Mouse (Mus musculus): ENCODE results near the gene Rpgrip1l. TPM values are rescaled to one million over a fixed set of nuclear protein-coding genes. Genes with fewer than 3 reads are reported as not detected.

Rpgrip1l gene
- polyA plus RNA-seq (2015; fragmentation: Nextera tagmentation; extraction: Ambion mirVana) = 4.2 and 4.8 TPM in 2 replicates

GRCm38 (mm10) chr8:91312835-91313832, at the start of gene Rpgrip1l, which contains the start of gene Fto:
Gene Rpgrip1l (minus strand): TSS chr8:91313262.
Gene Fto (plus strand): TSS chr8:91313525.
- Histone ChIP-seq H3K9me3 (replicated peaks) (no peaks in the 10 kb centered on the region), H3K27ac (peak within 1 kb of the TSS; percentile 32), H3K27me3 (no peaks in the 10 kb centered on the region), H3K9ac (peak within 1 kb of the TSS; percentile 85), H3K4me3 (replicated peaks) (peak within 1 kb of the TSS; percentile 80), H3K36me3 (no peaks in the 10 kb centered on the region), H3K4me2 (peak within 1 kb of the TSS; percentile 82), H3K4me1 (replicated peaks) (peaks cover 36% of the 10 kb centered on the region)
- DNase-seq = peak; percentile 94
- ATAC-seq (ENCODE audit: low read depth) = peak; percentile 98
- under 1% methylated on average over 59 of the region's 59 CpGs for WGBS (ENCODE audit: insufficient replicate concordance)

GRCm38 (mm10) chr8:91360644-91361357, 47.7 kb upstream of the Rpgrip1l start:
- 50% methylated on average over 10 of the region's 10 CpGs for WGBS (ENCODE audit: insufficient replicate concordance)
- ATAC-seq (ENCODE audit: low read depth) = no peak
- Histone ChIP-seq H3K4me2 (no peak overlapping the region), H3K36me3 (no peaks in the 10 kb centered on the region), H3K4me1 (replicated peaks) (peaks cover 31% of the 10 kb centered on the region), H3K27ac (no peak overlapping the region), H3K9ac (no peak overlapping the region), H3K9me3 (replicated peaks) (no peaks in the 10 kb centered on the region), H3K4me3 (replicated peaks) (no peak overlapping the region), H3K27me3 (no peaks in the 10 kb centered on the region)
- no peak for DNase-seq

- H3K36me3 ChIP-seq = no peaks in the 10 kb centered on the region
- H3K4me3 ChIP-seq (replicated peaks) = no peak overlapping the region
- H3K4me2 ChIP-seq = no peak overlapping the region
- no peak for DNase-seq
- H3K27me3 ChIP-seq = no peaks in the 10 kb centered on the region
- no peaks in the 10 kb centered on the region for H3K9me3 ChIP-seq (replicated peaks)
- 68% methylated on average over 9 of the region's 9 CpGs for WGBS (ENCODE audit: insufficient replicate concordance)
- no peak overlapping the region for H3K27ac ChIP-seq
- ATAC-seq (ENCODE audit: low read depth) = no peak
- peaks cover 38% of the 10 kb centered on the region for H3K4me1 ChIP-seq (replicated peaks)
- no peak overlapping the region for H3K9ac ChIP-seq
Observed at GRCm38 (mm10) chr8:91359511-91359910, 46.4 kb upstream of the Rpgrip1l start.

- Histone ChIP-seq H3K27ac (no peak overlapping the region; the same call in 1 of the 2 replicates), H3K4me3 (replicated peaks) (no peak overlapping the region), H3K9ac (no peak overlapping the region), H3K9me3 (replicated peaks) (no peaks in the 10 kb centered on the region), H3K36me3 (no peaks in the 10 kb centered on the region), H3K4me2 (no peak overlapping the region), H3K4me1 (replicated peaks) (peaks cover 45% of the 10 kb centered on the region), H3K27me3 (no peaks in the 10 kb centered on the region)
- ATAC-seq (ENCODE audit: low read depth) (no peak), DNase-seq (no peak)
- WGBS (ENCODE audit: insufficient replicate concordance) = 60% methylated on average over 5 of the region's 5 CpGs
Observed at GRCm38 (mm10) chr8:91358016-91358415, 45.0 kb upstream of the Rpgrip1l start.

GRCm38 (mm10) chr8:91357493-91358014, 44.5 kb upstream of the Rpgrip1l start:
- H3K27me3 ChIP-seq = no peaks in the 10 kb centered on the region
- 51% methylated on average over 4 of the region's 4 CpGs for WGBS (ENCODE audit: insufficient replicate concordance)
- no peaks in the 10 kb centered on the region for H3K9me3 ChIP-seq (replicated peaks)
- H3K4me3 ChIP-seq (replicated peaks) = no peak overlapping the region
- no peak overlapping the region for H3K9ac ChIP-seq
- H3K4me2 ChIP-seq = no peak overlapping the region
- no peak for DNase-seq
- H3K27ac ChIP-seq = no peak overlapping the region
- H3K36me3 ChIP-seq = no peaks in the 10 kb centered on the region
- no peak for ATAC-seq (ENCODE audit: low read depth)
- peaks cover 50% of the 10 kb centered on the region for H3K4me1 ChIP-seq (replicated peaks)

- no peak overlapping the region for H3K4me3 ChIP-seq (replicated peaks)
- H3K4me1 ChIP-seq (replicated peaks) = peaks cover 58% of the 10 kb centered on the region
- no peak overlapping the region for H3K9ac ChIP-seq
- no peak overlapping the region for H3K4me2 ChIP-seq
- H3K9me3 ChIP-seq (replicated peaks) = no peaks in the 10 kb centered on the region
- DNase-seq (no peak), ATAC-seq (ENCODE audit: low read depth) (no peak)
- no peaks in the 10 kb centered on the region for H3K36me3 ChIP-seq
- H3K27me3 ChIP-seq = no peaks in the 10 kb centered on the region
- H3K27ac ChIP-seq = no peak overlapping the region
- 85% methylated on average over 11 of the region's 11 CpGs for WGBS (ENCODE audit: insufficient replicate concordance)
Observed at GRCm38 (mm10) chr8:91355956-91356699, 43.1 kb upstream of the Rpgrip1l start.

GRCm38 (mm10) chr8:91355301-91355905, 42.3 kb upstream of the Rpgrip1l start:
- ATAC-seq (ENCODE audit: low read depth) (no peak), DNase-seq (no peak)
- H3K27ac ChIP-seq = no peak overlapping the region
- no peaks in the 10 kb centered on the region for H3K27me3 ChIP-seq
- no peaks in the 10 kb centered on the region for H3K9me3 ChIP-seq (replicated peaks)
- WGBS (ENCODE audit: insufficient replicate concordance) = 56% methylated on average over 10 of the region's 10 CpGs
- H3K9ac ChIP-seq = no peak overlapping the region
- H3K4me1 ChIP-seq (replicated peaks) = peaks cover 57% of the 10 kb centered on the region
- no peaks in the 10 kb centered on the region for H3K36me3 ChIP-seq
- H3K4me3 ChIP-seq (replicated peaks) = no peak overlapping the region
- H3K4me2 ChIP-seq = no peak overlapping the region

- no peaks in the 10 kb centered on the region for H3K27me3 ChIP-seq
- WGBS (ENCODE audit: insufficient replicate concordance) = 79% methylated on average over 4 of the region's 4 CpGs
Observed at GRCm38 (mm10) chr8:91353907-91354306, 40.8 kb upstream of the Rpgrip1l start.

GRCm38 (mm10) chr8:91353062-91353461, 40.0 kb upstream of the Rpgrip1l start:
- DNase-seq = peak; percentile 18
- H3K4me2 ChIP-seq = no peak overlapping the region
- H3K4me3 ChIP-seq (replicated peaks) = no peak overlapping the region
- H3K27ac ChIP-seq = no peak overlapping the region
- H3K27me3 ChIP-seq = no peaks in the 10 kb centered on the region
- ATAC-seq (ENCODE audit: low read depth) = peak; percentile 79
- H3K4me1 ChIP-seq (replicated peaks) = peaks cover 60% of the 10 kb centered on the region
- H3K9me3 ChIP-seq (replicated peaks) = no peaks in the 10 kb centered on the region
- H3K9ac ChIP-seq = no peak overlapping the region
- peaks cover 6% of the 10 kb centered on the region; the same call in 1 of the 2 replicates for H3K36me3 ChIP-seq
- 75% methylated on average over 5 of the region's 5 CpGs for WGBS (ENCODE audit: insufficient replicate concordance)

More at GRCm38 (mm10) chr8:91353907-91354306, 40.8 kb upstream of the Rpgrip1l start:
- no peak overlapping the region for H3K27ac ChIP-seq
- H3K9ac ChIP-seq = no peak overlapping the region
- no peak overlapping the region for H3K4me3 ChIP-seq (replicated peaks)
- no peak for DNase-seq
- H3K9me3 ChIP-seq (replicated peaks) = no peaks in the 10 kb centered on the region
- ATAC-seq (ENCODE audit: low read depth) = no peak
- H3K4me1 ChIP-seq (replicated peaks) = peaks cover 59% of the 10 kb centered on the region
- peaks cover 6% of the 10 kb centered on the region; the same call in 1 of the 2 replicates for H3K36me3 ChIP-seq
- no peak overlapping the region for H3K4me2 ChIP-seq

- WGBS (ENCODE audit: insufficient replicate concordance) = 41% methylated on average over 3 of the region's 3 CpGs
Observed at GRCm38 (mm10) chr8:91352598-91352997, 39.5 kb upstream of the Rpgrip1l start.

More at GRCm38 (mm10) chr8:91352598-91352997, 39.5 kb upstream of the Rpgrip1l start:
- Histone ChIP-seq H3K27me3 (no peaks in the 10 kb centered on the region), H3K36me3 (peaks cover 6% of the 10 kb centered on the region; the same call in 1 of the 2 replicates), H3K4me3 (replicated peaks) (no peak overlapping the region), H3K4me1 (replicated peaks) (peaks cover 60% of the 10 kb centered on the region), H3K9ac (no peak overlapping the region), H3K4me2 (no peak overlapping the region), H3K27ac (no peak overlapping the region), H3K9me3 (replicated peaks) (no peaks in the 10 kb centered on the region)
- ATAC-seq (ENCODE audit: low read depth) (peak; percentile 75), DNase-seq (no peak)
